ENCODE assay signal across 14 mouse cellular contexts in genomic region chr5:100753407-100753806, GRCm38 (mm10). TPM values are rescaled to one million over a fixed set of nuclear protein-coding genes. Genes with fewer than 3 reads are reported as not detected.
DNase-seq lines count a peak whose midpoint lies in the region; ATAC-seq lines count a peak whose summit lies in the region.
"Had no signal": no experiment of that assay in that cellular context is flagged by ENCODE, and none has a peak within 500 bp of the region (broad histone marks: within the 10 kb centered on the region; RNA-seq: fewer than 3 reads in every experiment).

No protein-coding gene starts in this region.

- peak; percentile 44; the same call in 1 of the 2 replicates for ATAC-seq in midbrain, embryonic 11.5 days (ENCODE audit: low FRiP score)
- ATAC-seq in midbrain, embryonic 13.5 days = no peak
- ATAC-seq in monocyte, adult 5-6 weeks (replicated peaks; ENCODE audit: insufficient number of reproducible peaks, low FRiP score, low TSS enrichment, poor library complexity, severe bottlenecking) = no peak

- H3K4me3 ChIP-seq in midbrain, embryonic 11.5 days (ENCODE audit: low read depth, low read length) = no peak overlapping the region
- no peak overlapping the region for H3K4me3 ChIP-seq in midbrain, embryonic 13.5 days (replicated peaks)
- H3K4me3 ChIP-seq: heart, embryonic 12.5 days; hindbrain, embryonic 15.5 days; liver, embryonic 15.5 days had no signal

- no peak for DNase-seq in midbrain, embryonic 11.5 days (ENCODE audit: low spot score, missing footprints)
- peak; percentile 27 for DNase-seq in R1 (ENCODE audit: low read depth, low spot score)
- DNase-seq in cerebellum, postnatal 36 days = peak; percentile 43 to 63
- DNase-seq in retina, adult 2 months (ENCODE audit: low read depth, low spot score) = peak; percentile 28
- no peak for DNase-seq in adrenal gland, adult 8-10 months
- DNase-seq in right cerebral cortex, postnatal 14 days = no peak
- DNase-seq: adrenal gland, adult 2 months; kidney, adult 9 months; spleen, adult 18-20 months had no signal

- H3K27me3 ChIP-seq in midbrain, embryonic 11.5 days (ENCODE audit: control insufficient read depth, insufficient read depth, low read length) = no peaks in the 10 kb centered on the region
- H3K27me3 ChIP-seq in midbrain, embryonic 13.5 days = no peaks in the 10 kb centered on the region
- H3K27me3 ChIP-seq: heart, embryonic 12.5 days; hindbrain, embryonic 15.5 days; liver, embryonic 15.5 days had no signal

- H3K9me3 ChIP-seq in midbrain, embryonic 11.5 days (ENCODE audit: control insufficient read depth, low read length) = no peaks in the 10 kb centered on the region
- no peaks in the 10 kb centered on the region for H3K9me3 ChIP-seq in midbrain, embryonic 13.5 days
- H3K9me3 ChIP-seq: hindbrain, embryonic 15.5 days; liver, embryonic 15.5 days had no signal

- H3K4me2 ChIP-seq in midbrain, embryonic 11.5 days = no peak overlapping the region
- H3K4me2 ChIP-seq in midbrain, embryonic 13.5 days (replicated peaks) = no peak overlapping the region
- H3K4me2 ChIP-seq: heart, embryonic 12.5 days; hindbrain, embryonic 15.5 days; liver, embryonic 15.5 days had no signal

- no peak overlapping the region for H3K9ac ChIP-seq in midbrain, embryonic 11.5 days (ENCODE audit: low read length)
- H3K9ac ChIP-seq in midbrain, embryonic 13.5 days (replicated peaks) = no peak overlapping the region
- H3K9ac ChIP-seq: heart, embryonic 12.5 days; hindbrain, embryonic 15.5 days; liver, embryonic 15.5 days had no signal

- H3K36me3 ChIP-seq in midbrain, embryonic 11.5 days (ENCODE audit: control insufficient read depth, insufficient read depth, low read length) = no peaks in the 10 kb centered on the region
- no peaks in the 10 kb centered on the region for H3K36me3 ChIP-seq in midbrain, embryonic 13.5 days
- H3K36me3 ChIP-seq: heart, embryonic 12.5 days; hindbrain, embryonic 15.5 days; liver, embryonic 15.5 days had no signal

- H3K4me1 ChIP-seq in midbrain, embryonic 11.5 days (ENCODE audit: control insufficient read depth, insufficient read depth, low read length) = no peaks in the 10 kb centered on the region
- peaks cover 16% of the 10 kb centered on the region for H3K4me1 ChIP-seq in midbrain, embryonic 13.5 days (replicated peaks)
- H3K4me1 ChIP-seq: heart, embryonic 12.5 days; liver, embryonic 15.5 days had no signal

- WGBS in midbrain, embryonic 11.5 days = 60% methylated on average over 7 of the region's 7 CpGs
- WGBS in midbrain, embryonic 13.5 days = 49% methylated on average over 7 of the region's 7 CpGs

- no peak overlapping the region for H3K27ac ChIP-seq in midbrain, embryonic 11.5 days (ENCODE audit: low read depth, low read length)
- no peak overlapping the region for H3K27ac ChIP-seq in midbrain, embryonic 13.5 days
- H3K27ac ChIP-seq: hindbrain, embryonic 15.5 days; liver, embryonic 15.5 days had no signal

RNA-seq across cellular contexts. Expression of gene Hpse, which starts 33.9 kb away (rescaled TPM):
- 1.2 and 1.3 TPM in 2 replicates for polyA plus RNA-seq in midbrain, embryonic 11.5 days (2014; fragmentation: Nextera tagmentation; extraction: Ambion mirVana)
- 0.24 and 0.28 TPM in 2 replicates for polyA plus RNA-seq in midbrain, embryonic 13.5 days (2015; fragmentation: Nextera tagmentation; extraction: Ambion mirVana)
- 1 to 10 TPM in 1 of 4 experiments, under 1 TPM in 3; 0.66 to 1.5 (median 0.75) TPM for total RNA-seq in adrenal gland, adult 8-10 months (2022)
- total RNA-seq in monocyte, adult 5-6 weeks (2017) = 31.8 to 34.5 TPM (median 33.4 TPM) in 3 replicates

RNA-seq across cellular contexts. Expression of gene Helq, which starts 45.0 kb away (rescaled TPM):
- 17.6 and 22.4 TPM in 2 replicates for polyA plus RNA-seq in midbrain, embryonic 11.5 days (2014; fragmentation: Nextera tagmentation; extraction: Ambion mirVana)
- polyA plus RNA-seq in midbrain, embryonic 13.5 days (2015; fragmentation: Nextera tagmentation; extraction: Ambion mirVana) = 21.2 and 21.3 TPM in 2 replicates
- 10 to 100 TPM in 2 of 4 experiments, 1 to 10 TPM in 2; 6.2 to 17.2 (median 11.1) TPM for total RNA-seq in adrenal gland, adult 8-10 months (2022)
- total RNA-seq in monocyte, adult 5-6 weeks (2017) = 10.3 to 17.1 TPM (median 11.7 TPM) in 3 replicates

RNA-seq across cellular contexts. Expression of gene Mrps18c, which starts 45.0 kb away (rescaled TPM):
- polyA plus RNA-seq in midbrain, embryonic 11.5 days (2014; fragmentation: Nextera tagmentation; extraction: Ambion mirVana) = 167 and 178 TPM in 2 replicates
- 174 and 185 TPM in 2 replicates for polyA plus RNA-seq in midbrain, embryonic 13.5 days (2015; fragmentation: Nextera tagmentation; extraction: Ambion mirVana)
- 10 to 100 TPM; 70.9 to 93.1 (median 80.5) TPM for total RNA-seq in adrenal gland, adult 8-10 months (2022)
- total RNA-seq in monocyte, adult 5-6 weeks (2017) = 84.3 to 144 TPM (median 142 TPM) in 3 replicates

Comparison
In these comparisons a context has a peak if more than half of its experiments do, and no peak if none do; other contexts are left out.
1. DNase-seq: peak in R1 (single experiment), cerebellum, postnatal 36 days (2 of 2) and retina, adult 2 months (single experiment); none in midbrain, embryonic 11.5 days (single experiment), adrenal gland, adult 8-10 months (single experiment) and right cerebral cortex, postnatal 14 days (single experiment).
2. RNA of gene Hpse, which starts 33.9 kb away (total RNA-seq): 31.8 to 34.5 TPM in monocyte, adult 5-6 weeks; 0.66 to 1.5 TPM in adrenal gland, adult 8-10 months; every median in the first group is over 10 times any median in the second.